Mouse (Mus musculus): ENCODE results near the gene R3hdm1. TPM values are rescaled to one million over a fixed set of nuclear protein-coding genes. Genes with fewer than 3 reads are reported as not detected.
A peak's percentile ranks its signal among the peaks of the same experiment; 100 is the strongest.
"Not testable (repeated sequence)": the region's sequence is repeated elsewhere in the genome, so short reads cannot be mapped to it uniquely, and the experiment has no call there.

R3hdm1 gene
- total RNA-seq, 2 experiments from 2014 or later, result 54.3 to 60.6 TPM

DNA sequence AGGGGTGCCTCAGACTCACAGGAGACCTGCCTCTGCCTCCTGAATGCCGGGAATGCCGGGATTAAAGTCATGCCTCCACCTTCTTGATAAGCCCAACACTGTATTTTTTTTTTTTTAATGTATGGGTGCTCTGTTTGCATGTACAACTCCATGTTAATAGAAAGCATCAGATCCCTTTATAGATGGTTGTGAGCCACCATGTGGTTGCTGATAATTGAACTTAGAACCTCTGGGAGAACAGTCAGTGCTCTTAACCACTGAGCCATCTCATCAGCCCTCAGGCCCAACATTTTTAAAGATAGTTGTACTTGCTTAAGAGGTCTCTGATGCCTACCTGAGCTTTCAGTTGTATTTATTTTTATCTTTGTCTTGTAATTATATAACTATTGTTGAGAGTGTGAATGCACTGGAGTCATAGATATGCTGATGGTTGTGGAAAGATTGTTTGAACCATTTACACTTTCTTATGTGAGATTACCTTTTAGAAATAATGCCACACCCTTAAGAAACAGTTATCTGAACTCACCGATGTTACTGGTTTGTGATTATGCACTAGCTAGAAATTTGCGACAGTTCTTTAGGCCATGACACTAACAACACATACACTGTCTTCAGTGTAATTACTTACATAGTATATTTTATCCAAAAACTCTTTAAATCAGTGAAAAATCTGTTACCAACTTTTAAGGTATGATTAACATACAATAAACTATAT, 18.0 kb downstream of the R3hdm1 start:
- intact Hi-C loops (cut with DNase I), result no loop called here
- no peak for DNase-seq

GRCm38 (mm10) chr1:128136222-128136621, 33.1 kb downstream of the R3hdm1 start:
- intact Hi-C loops (cut with DNase I); DNase-seq: not testable (repeated sequence)

GRCm38 (mm10) chr1:128141039-128141438, 37.9 kb downstream of the R3hdm1 start:
- intact Hi-C loops (cut with DNase I), result loop anchor here (2.0 to 5.0 kb wide), 3 partner anchors 212 to 644 kb away; no protein-coding TSS in a partner anchor
- DNase-seq, result no peak

GRCm38 (mm10) chr1:128141737-128142136, 38.6 kb downstream of the R3hdm1 start:
- no peak for DNase-seq
- intact Hi-C loops (cut with DNase I), result loop anchor here (2.0 to 5.0 kb wide), 3 partner anchors 213 to 644 kb away; no protein-coding TSS in a partner anchor

- DNase-seq, result no peak
- intact Hi-C loops (cut with DNase I), result no loop called here
Measured at GRCm38 (mm10) chr1:128166956-128167355, 63.9 kb downstream of the R3hdm1 start.

DNA sequence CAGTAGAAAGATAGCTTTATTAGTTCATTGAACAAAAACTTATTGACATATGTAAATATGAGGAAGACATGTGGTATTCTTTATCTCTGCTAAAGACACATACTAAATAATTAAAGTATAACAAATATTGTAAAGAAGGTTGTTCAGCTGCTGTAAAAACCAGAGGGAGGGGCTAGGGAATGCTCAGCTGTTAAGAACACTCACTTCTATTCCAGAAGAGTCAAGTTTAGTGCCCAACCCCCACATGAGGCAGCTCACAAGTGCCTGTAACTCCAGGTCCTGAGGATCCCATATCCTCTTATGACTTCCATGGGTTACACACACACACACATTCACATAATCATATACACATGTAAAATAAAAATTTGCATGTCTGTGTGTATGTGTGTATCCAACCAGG, 67.0 kb downstream of the R3hdm1 start:
- DNase-seq, result no peak
- intact Hi-C loops (cut with DNase I), result no loop called here

DNA sequence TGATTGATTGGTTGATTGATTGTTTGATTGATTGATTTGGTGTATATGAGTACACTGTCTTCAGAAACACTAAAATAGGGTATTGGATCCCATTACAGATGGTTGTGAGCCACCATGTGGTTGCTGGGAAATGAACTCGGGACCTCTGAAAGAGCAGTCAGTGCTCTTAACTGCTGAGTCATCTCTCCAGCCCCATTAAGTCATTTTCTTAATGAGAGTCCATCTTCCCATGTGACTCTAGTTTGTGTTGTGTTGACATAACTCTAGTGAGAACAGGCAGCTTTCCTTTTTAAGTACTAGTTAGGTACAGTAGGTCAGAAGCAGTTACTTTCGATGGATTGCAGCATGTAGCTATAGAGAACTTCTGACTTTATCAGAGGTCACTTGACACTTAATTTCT, 88.3 kb downstream of the R3hdm1 start:
- intact Hi-C loops (cut with DNase I), result no loop called here
- no peak for DNase-seq

DNA sequence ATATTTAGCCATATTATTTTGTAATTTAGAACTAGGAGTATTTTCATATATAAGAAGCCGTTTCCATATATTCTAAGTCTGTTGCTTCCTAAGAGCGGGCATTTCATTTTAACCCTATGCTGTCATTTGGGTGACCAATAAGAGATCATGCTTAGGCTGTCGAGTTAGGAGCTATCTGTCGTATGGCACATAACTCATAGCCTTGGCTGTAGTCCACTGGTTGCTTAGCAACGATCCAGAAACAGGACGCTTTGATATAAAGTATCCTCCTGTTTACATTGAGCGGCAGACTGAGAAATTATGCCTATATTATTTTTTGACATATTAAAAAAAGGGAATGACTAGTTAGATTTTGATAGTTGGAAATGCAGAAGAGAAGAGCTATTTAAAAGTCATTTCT, 89.3 kb downstream of the R3hdm1 start:
- no peak for DNase-seq
- intact Hi-C loops (cut with DNase I), result no loop called here

DNA sequence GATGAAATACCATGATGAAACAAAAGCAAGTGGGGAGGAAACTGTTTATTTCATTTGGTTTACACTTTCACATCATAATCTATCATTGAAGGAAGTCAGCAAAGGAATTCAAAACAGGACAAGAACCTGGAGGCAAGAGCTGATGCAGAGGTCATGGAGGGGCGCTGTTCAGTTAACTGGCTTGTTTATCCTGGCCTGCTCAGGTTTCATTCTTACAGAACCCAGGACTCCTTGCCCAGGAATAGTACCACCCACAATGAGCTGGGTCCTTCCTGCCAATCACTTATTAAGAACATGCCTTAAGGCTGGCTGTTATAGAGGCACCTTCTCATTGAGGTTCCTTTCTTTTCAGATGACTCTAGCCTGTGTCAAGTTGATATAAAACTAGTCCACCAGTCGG, 90.9 kb downstream of the R3hdm1 start:
- no peak for DNase-seq
- intact Hi-C loops (cut with DNase I), result no loop called here

DNA sequence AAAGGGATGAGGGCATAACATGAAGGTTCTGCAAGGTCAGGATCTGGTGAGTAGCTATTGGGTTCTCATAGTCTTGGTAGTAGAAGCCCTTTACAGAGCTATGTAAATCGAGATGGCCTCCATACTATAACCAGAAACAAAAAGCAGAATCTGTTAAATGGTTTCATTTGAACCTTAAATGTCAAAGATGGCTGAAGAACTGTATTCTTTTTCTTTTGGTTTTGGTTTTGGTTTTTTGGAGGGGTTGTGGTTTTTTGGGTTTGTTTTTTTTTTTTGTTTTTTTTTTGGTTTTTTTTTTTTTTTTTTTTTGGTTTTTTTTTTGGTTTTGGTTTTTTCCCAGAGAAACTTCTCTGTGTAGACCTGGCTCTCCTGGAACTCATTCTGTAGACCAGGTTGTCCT, 94.3 kb downstream of the R3hdm1 start:
- DNase-seq, result no peak
- intact Hi-C loops (cut with DNase I), result no loop called here

GRCm38 (mm10) chr1:128213261-128213660, 110.2 kb downstream of the R3hdm1 start:
- DNase-seq, result no peak
- intact Hi-C loops (cut with DNase I), result no loop called here

GRCm38 (mm10) chr1:128221886-128222285, 118.8 kb downstream of the R3hdm1 start:
- DNase-seq, result no peak
- intact Hi-C loops (cut with DNase I), result loop anchor here (5.0 to 10.0 kb wide), 3 partner anchors 287 to 727 kb away; no protein-coding TSS in a partner anchor

GRCm38 (mm10) chr1:128223304-128223703, 120.2 kb downstream of the R3hdm1 start:
- intact Hi-C loops (cut with DNase I), result loop anchor here (5.0 to 10.0 kb wide), 3 partner anchors 289 to 729 kb away; no protein-coding TSS in a partner anchor
- no peak for DNase-seq

DNA sequence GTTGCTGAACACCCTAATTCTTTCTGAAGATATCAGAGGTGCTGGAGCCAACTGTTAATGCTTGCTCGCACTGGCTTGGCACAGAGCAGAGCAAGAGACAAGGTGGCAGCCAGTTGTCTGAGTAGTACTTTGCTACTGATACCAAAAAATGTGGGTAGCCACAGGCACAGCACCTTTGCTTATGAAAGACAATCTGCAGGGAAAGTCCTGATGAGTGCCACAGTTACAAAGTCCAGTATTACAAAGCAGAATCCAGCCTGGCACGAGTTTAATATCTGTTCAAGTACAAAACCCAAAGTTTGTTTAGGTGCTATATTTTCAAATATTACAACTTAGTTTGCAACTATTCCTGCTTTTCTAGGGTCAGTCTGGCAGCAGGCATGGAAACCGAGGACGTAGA, 132.1 kb downstream of the R3hdm1 start:
- intact Hi-C loops (cut with DNase I), result no loop called here
- DNase-seq, result no peak

- intact Hi-C loops (cut with DNase I), result loop anchor here (5.0 kb wide), 2 partner anchors 141 to 471 kb away; partner anchors contain the start of genes Ccnt2, R3hdm1 and Zranb3
- DNase-seq, result no peak
Measured at GRCm38 (mm10) chr1:128243627-128243995, 140.5 kb downstream of the R3hdm1 start, which contains the start of gene Ubxn4. TSS of gene Ubxn4 (plus strand) at chr1:128243964.

DNA sequence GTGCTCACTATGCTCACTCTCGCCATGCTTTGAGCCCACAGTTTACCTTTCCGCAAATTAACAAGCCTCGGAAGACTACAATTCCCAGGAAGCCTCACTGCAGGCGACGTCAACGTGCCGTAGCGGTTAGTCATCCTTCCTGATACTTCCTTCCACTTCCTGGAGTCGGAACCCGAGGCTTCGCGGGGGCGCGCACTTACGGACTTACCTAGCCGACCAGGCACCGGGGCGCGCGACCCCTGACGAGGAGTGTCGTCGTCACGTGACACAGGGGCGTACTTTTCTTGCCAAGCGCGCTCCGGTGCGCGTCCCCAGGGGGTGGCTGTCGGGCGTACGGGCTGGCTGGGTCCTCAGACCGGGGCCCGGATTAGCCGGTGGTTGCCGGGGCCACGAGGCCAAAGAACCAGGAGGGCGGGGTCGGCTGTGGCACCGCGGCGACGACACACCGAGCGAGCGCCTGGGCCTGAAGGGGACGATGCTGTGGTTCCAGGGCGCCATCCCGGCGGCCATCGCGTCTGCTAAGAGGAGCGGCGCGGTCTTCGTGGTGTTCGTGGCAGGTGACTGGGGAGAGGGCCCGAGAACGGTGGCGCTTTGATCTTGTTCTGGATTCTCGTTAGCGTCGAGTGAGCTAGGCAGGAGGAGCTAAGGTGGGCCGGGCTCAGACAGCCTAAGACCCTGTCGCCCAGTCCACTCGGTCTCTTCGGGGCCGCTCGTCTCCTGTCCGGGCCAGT, 141.1 kb downstream of the R3hdm1 start:
- peak; percentile 90 to 91 for DNase-seq
- intact Hi-C loops (cut with DNase I), result loop anchor here (5.0 kb wide), 2 partner anchors 142 to 472 kb away; partner anchors contain the start of genes Ccnt2, R3hdm1 and Zranb3

- intact Hi-C loops (cut with DNase I), result loop anchor here (5.0 kb wide), 2 partner anchors 143 to 473 kb away; partner anchors contain the start of genes Ccnt2, R3hdm1 and Zranb3
- peak in 1 of 2 experiments; percentile 26 for DNase-seq
Measured at GRCm38 (mm10) chr1:128244727-128245355, 141.7 kb downstream of the R3hdm1 start.

- intact Hi-C loops (cut with DNase I); DNase-seq: not testable (repeated sequence)
Measured at GRCm38 (mm10) chr1:128267061-128267460, 164.0 kb downstream of the R3hdm1 start.

DNA sequence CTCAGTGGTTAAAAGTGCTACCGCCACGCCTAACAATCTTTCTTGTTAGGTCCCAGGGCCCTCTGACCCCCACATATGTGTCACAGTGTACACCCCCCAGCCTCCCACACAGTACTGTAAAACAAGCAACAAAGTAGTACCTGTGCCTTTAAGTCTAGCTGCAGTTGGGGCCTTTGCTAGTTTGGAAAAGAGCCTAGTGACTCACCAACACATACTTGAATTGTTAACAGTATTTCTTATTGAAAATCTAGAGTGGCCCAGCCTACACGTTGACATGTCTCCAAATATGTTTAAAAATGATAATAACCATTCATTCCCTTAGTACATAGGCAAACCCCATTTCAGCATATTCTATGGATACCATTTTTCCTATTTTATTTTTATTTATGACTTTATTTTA, 167.6 kb downstream of the R3hdm1 start:
- intact Hi-C loops (cut with DNase I), result no loop called here
- no peak for DNase-seq

GRCm38 (mm10) chr1:128275908-128276307, 172.8 kb downstream of the R3hdm1 start:
- DNase-seq, result no peak
- intact Hi-C loops (cut with DNase I), result no loop called here

- intact Hi-C loops (cut with DNase I), result no loop called here
- no peak for DNase-seq
Measured at GRCm38 (mm10) chr1:128278563-128278962, 175.5 kb downstream of the R3hdm1 start.

Measured in heart, postnatal 36 days (tissue).